Mouse (Mus musculus) CD8-positive naive resting alpha-beta T cell, adult 2 months (primary cell): ENCODE data around the gene Ckmt1.
"Not testable (repeated sequence)": the region's sequence is repeated elsewhere in the genome, so short reads cannot be mapped to it uniquely, and the experiment has no call there.

Experiments
- DNase-seq, 2 experiments: peaks; one replicate each; pipeline ENCODE4 v3.0.0; 2022; ENCODE audit warnings: low read depth in 2 of 2, low spot score in 2 of 2

Ckmt1 gene

DNA sequence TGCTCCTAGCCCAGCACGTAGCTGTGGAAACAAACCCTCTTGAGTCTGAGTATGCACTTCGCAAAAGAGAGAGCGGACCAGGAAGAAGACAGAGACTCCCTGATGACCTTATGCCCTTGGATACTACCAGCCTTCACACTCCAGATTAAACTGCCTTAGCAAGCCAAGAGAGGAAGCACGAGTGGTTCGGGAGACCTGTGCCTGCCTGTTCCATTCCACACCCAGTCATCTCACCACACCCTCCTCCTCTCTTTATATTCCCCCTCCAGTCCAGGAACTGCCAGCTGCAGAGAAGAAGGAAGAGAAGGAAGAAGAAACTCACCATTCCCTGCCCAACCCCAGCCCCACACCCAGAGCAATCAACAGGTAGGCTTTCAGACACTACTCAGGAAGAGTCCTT is at the start of gene Ckmt1:
TSS of gene Ckmt1 (plus strand) at position 221 of the 400 bp plus-strand sequence.
- DNase-seq: no peak

DNA sequence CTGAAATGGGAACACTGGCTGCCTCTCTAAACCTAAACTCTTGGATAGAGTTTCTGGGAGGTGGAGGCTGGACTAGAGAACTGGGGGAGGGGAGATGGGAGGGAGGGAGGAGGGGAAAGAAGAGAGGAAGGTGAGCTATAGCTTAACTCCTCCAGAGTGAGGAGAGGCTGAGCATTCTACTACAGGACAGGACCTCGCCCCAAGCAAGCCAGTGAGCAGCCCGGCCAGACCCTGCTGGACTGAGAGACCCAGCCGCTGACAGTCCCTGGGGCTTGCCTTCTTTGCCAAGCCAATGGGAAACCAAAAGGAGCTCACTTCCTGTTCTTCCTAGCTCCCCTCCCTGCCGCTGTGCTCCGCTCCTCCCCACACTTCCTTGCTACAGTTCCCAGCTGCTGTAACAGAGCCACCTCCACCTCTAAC is 48.5 kb upstream of the Ckmt1 start:
- no peak for DNase-seq

GRCm38 (mm10) chr2:121316278-121316677 is 41.2 kb upstream of the Ckmt1 start:
- DNase-seq: no peak

GRCm38 (mm10) chr2:121323041-121323440 is 34.5 kb upstream of the Ckmt1 start:
- DNase-seq: no peak

- DNase-seq: no peak
These were observed 33.6 kb upstream of the Ckmt1 start for GRCm38 (mm10) chr2:121323693-121324470.

DNA sequence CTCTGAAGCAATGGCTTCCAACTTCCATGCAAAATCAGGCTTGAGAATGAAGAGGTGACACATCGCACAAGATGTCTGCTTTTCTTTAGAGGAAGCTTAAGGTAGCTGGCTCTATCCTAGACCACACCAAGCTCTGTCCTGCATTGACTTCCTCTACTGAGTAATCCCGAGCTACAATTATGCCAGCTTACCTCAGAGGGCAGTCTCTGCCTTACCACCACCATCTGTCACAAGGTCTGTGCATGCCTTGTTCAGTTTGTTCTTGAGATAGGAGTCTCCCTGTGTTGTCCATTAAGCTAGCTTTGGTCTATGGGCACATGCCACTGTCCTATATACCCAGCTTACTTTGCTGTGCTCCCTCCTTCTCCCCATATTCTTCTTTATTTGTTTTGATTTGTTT is 28.0 kb upstream of the Ckmt1 start:
- no peak for DNase-seq

DNA sequence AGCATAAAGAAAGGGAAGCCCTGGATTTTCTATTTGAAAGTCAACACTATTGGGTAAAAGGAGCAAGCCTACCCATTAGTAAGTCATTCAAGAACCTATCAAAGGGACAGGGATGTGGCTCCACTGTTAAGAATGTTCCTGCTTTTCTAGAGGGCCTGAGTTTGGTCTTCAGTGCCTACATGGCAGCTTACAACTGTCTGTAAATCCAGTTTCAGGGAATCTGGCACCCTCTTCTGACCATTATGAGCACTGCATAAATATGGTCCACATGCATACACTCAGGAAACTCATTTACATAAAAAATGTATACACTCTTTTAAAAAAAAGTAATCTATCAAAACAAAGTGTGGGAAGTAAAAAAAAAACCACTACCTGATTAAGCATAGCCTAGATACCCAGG is 18.5 kb upstream of the Ckmt1 start:
- no peak for DNase-seq

DNA sequence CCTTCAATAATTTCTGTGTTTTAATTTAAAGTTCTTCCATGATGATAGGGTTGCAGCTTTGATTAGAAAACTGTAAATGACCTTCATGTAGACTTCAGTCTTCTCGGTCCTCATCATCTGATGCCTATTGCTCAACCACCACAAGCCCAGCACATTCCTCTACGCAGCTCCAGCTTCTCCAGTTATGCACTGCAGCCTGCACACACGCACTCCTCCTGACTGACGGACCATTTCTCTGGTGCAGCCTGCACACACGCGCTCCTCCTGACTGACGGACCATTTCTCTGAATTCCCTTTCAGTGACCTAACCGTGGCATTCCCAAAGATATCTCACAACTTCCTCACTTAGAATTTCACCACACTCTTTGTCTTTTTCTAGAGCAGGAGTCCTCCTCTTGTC is 4.4 kb upstream of the Ckmt1 start:
- no peak for DNase-seq

DNA sequence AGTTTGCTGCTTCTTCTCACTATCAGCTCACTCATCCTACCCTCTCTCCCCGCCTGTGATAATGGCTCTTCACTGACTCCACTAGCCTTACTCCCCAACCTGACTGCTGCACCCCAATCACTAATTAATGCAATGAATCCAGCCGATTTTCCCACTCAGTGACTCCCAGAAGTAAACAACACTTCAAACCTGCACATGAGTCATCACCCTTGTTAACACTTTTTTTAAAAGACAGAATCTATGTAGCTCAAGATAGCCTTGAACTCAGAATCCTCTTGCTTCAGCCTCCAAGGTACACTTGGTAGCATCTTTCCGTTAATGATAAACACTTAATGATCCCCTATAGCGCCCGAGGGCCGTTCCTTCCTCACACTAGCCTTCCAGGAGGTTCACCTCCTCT is 3.1 kb upstream of the Ckmt1 start:
- no peak for DNase-seq

DNA sequence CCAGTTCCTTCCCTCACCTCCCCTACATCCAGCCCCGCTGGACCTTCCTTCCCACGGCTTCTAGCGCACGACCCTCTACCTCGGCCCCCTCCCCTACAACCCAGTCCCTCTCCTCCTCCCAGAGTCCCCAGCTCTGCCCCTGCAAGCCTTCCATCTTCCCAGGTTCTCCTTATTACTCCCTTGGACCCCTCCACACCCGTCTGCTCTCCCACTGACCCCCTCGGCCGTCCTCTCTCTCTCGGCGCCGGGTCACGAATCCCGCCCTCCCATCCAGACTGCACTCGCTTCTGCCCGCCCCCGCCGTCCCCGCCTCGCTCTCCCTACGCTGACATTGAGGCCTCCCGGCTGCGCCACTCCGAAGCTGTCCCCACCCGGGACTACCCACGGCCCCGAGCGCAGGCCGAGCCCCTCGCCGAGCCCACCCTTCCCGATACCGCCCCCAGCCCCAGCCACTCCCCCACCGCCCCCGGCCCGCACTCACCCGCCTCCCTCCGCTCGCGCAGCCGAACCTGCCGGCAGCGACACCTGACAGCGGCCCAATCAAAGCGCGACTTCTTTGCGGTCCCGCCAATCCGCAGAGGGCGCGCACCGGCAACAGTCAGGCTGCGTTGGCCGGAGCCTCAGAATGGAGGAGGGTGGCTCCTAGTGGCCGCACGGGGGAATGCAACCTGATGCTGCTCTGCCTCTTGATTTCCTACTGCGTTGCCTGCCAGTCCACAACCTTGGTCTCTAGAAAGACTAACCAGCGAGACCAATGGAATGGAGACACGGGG is 2.5 kb upstream of the Ckmt1 start, which contains the start of gene Ppip5k1:
TSS of gene Ppip5k1 (minus strand) at position 577 of the 773 bp plus-strand sequence.
- peak; percentile 93 to 95 for DNase-seq

GRCm38 (mm10) chr2:121357961-121358360 is 447 bp downstream of the Ckmt1 start:
- DNase-seq: no peak

DNA sequence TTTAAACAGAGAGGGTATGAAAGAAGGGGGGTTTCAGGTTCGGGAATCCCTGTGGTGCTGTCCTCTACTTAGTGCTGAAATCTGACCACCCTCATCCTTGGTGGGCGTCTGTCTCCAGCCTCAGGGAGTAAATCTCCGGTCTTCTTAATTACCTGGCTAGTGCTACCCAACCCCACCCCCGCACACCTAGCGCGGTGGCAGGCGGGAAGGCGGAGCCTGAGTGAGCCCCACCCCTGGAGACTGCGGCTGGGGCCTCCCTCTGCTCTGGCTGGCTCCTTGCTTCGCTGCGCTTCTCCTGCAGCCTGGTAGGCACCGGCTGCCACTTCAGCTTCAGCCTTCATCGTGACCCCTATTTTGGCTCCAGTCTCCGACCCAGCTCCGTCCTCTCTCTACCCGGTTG is 867 bp downstream of the Ckmt1 start:
- DNase-seq: peak; percentile 32 to 42

DNA sequence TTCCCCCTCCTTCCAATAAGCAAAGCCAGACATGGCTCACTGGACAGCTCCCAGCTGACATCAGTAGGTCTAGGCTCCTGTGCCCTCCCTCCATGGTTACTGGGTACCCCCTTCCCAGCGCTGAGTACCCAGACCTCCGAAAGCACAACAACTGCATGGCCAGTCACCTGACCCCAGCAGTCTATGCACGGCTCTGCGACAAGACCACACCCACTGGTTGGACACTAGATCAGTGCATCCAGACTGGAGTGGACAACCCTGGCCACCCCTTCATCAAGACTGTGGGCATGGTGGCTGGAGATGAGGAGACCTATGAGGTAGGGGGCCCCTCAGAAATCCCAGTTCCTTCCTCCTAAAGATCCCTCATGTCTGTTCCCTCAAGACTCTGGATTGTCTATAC is 1.9 kb downstream of the Ckmt1 start:
- no peak for DNase-seq

DNA sequence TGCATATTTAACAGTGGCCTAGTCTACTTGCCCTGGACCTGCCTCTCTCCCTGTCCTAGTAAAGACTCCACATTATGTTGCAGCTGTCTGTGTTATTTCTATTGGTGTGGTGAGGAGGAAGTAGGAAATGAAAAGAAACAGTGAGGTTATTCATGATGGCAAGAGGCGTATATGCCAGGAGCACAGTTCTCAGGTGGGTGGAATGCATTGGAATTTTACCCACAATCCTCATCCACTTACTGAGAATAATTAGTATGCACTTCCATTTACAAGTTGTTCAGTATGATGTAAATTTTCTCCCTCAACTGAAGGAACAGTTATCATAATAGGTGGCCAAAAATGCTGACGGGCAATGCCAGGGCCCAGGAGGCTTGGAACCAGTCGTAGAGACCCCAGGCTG is 6.1 kb downstream of the Ckmt1 start:
- DNase-seq: no peak

- no peak for DNase-seq
These were observed 11.3 kb downstream of the Ckmt1 start for GRCm38 (mm10) chr2:121368831-121369230.

- no peak for DNase-seq
These were observed 13.4 kb downstream of the Ckmt1 start for GRCm38 (mm10) chr2:121370921-121371320.

DNA sequence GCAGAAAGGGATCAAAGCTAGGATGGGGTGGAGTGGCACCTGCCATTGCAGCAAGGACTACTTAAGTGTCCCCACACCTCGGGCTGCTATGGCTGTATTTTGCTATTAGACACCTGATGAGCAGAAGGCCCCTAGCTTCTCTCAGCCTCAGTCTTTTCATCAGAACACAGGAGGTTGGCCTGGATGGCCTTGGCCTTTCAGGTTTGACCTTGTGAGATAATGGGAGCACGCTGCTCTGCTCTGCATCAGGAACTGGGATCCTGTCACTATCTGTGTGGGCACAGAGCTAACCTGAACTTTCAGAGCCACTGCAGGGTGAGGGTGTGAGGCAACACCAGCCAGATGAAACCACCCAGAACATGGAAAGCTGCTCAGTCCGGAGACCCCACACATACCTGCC is 14.8 kb downstream of the Ckmt1 start:
- DNase-seq: no peak

- no peak for DNase-seq
These were observed 17.3 kb downstream of the Ckmt1 start for GRCm38 (mm10) chr2:121374766-121375165.

DNA sequence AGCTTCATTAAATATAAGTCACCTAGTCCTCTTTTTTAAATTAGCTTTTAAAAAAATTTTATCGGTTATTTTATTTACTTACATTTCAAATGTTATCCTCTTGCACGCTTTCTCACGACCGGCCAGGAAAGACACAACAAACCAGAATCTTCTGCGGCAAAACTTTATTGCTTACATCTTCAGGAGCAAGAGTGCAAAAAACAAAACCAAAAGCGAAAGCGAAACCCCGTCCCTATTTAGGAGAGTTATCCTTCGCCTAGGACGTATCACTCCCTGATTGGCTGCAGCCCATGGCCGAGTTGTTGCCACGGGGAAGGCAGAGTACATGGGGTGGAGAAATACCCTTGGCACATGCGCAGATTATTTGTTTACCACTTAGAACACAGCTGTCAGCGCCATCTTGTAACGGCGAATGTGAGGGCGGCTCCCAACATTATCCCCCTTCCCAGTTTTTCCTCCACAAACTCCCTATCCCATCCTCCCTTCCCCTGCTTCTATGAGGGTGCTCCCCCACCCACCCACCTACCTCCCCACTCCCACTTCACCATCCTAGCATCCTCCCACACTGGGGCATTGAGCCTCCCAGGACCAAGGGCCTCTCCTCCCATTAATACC is 29.6 kb downstream of the Ckmt1 start, which contains the start of gene Strc:
TSS of gene Strc (minus strand) at position 208 of the 615 bp plus-strand sequence.
- not testable (repeated sequence) for DNase-seq

GRCm38 (mm10) chr2:121396624-121397023 is 39.1 kb downstream of the Ckmt1 start:
- DNase-seq: peak; percentile 65 to 79

DNA sequence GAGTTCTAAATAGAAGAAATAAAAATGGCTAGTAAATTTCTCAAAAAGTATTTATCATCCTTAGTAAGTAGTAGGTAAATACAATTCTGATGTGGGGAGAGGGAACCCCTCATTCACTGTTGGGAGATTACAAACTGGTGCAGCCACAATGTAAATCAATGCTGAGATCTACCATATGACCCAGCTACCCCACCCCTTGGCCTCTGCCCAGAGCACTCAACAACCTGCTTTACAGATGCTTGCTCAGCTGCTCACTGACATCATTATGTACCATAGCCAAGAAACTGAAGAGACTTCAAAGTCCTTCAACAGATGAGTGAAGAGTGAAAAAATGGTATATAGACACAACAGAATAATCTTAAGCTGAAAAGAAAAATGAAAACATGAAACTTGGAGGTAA is 45.8 kb downstream of the Ckmt1 start:
- no peak for DNase-seq

DNA sequence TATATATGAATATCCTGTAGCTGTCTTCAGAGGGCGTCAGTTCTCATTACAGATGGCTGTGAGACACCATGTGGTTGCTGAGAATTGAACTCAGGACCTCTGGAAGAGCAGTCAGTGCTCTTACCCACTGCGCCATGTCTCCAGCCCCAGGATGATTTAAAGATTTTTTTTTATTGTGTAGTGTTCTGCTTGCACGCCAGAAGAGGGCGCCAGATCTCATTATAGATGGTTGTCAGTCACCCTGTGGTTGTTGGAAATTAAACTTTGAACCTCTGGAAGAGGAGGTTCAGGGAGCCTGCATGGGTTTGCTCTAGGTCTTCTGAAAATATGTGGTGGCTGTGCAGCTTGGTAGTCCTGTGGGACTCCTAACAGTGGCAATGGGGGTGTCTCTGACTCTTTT is 50.6 kb downstream of the Ckmt1 start:
- peak; percentile 52 to 69 for DNase-seq
